Mouse (Mus musculus) CH12F3 (cell line): ENCODE data around the gene Aes.

Source experiments
- in situ Hi-C: fragments of 300-500 bp; cut with MboI; formaldehyde crosslinking; loops from 2 replicates; pipeline ENCODE4 v1.14.3; 2020; ENCODE audit warnings: low sequenced_read_pairs

Aes gene

GRCm38 (mm10) chr10:81565257-81566228 is 6.3 kb downstream of the Aes start:
- in situ Hi-C loops, result no loop called here

- in situ Hi-C loops, result no loop called here
These were observed 9.3 kb downstream of the Aes start for GRCm38 (mm10) chr10:81568381-81569191.

GRCm38 (mm10) chr10:81569507-81570237 is 10.4 kb downstream of the Aes start:
- in situ Hi-C loops, result no loop called here

GRCm38 (mm10) chr10:81570238-81570800 is 11.0 kb downstream of the Aes start:
- in situ Hi-C loops, result no loop called here

- in situ Hi-C loops, result no loop called here
These were observed 11.7 kb downstream of the Aes start for GRCm38 (mm10) chr10:81570831-81571500.

- in situ Hi-C loops, result no loop called here
These were observed 12.2 kb downstream of the Aes start for GRCm38 (mm10) chr10:81571501-81571876.

- in situ Hi-C loops, result no loop called here
These were observed 12.9 kb downstream of the Aes start for GRCm38 (mm10) chr10:81572133-81572671.

GRCm38 (mm10) chr10:81572975-81573374 is 13.7 kb downstream of the Aes start:
- in situ Hi-C loops, result no loop called here

- in situ Hi-C loops, result no loop called here
These were observed 15.1 kb downstream of the Aes start, which contains the start of gene Tle2 for GRCm38 (mm10) chr10:81574081-81575056. Tle2 (plus strand) TSS chr10:81574561.

- in situ Hi-C loops, result no loop called here
These were observed 15.9 kb downstream of the Aes start for GRCm38 (mm10) chr10:81575208-81575631.

GRCm38 (mm10) chr10:81575695-81576094 is 16.4 kb downstream of the Aes start:
- in situ Hi-C loops, result no loop called here

- in situ Hi-C loops, result no loop called here
These were observed 20.7 kb downstream of the Aes start for GRCm38 (mm10) chr10:81579967-81580366.

GRCm38 (mm10) chr10:81580441-81581070 is 21.3 kb downstream of the Aes start:
- in situ Hi-C loops, result no loop called here

GRCm38 (mm10) chr10:81583347-81583746 is 24.1 kb downstream of the Aes start:
- in situ Hi-C loops, result no loop called here

- in situ Hi-C loops, result no loop called here
These were observed 29.5 kb downstream of the Aes start for GRCm38 (mm10) chr10:81588739-81589138.

GRCm38 (mm10) chr10:81591846-81592245 is 32.6 kb downstream of the Aes start:
- in situ Hi-C loops, result no loop called here

- in situ Hi-C loops, result no loop called here
These were observed 33.3 kb downstream of the Aes start for GRCm38 (mm10) chr10:81592631-81593030.

- in situ Hi-C loops, result no loop called here
These were observed 33.9 kb downstream of the Aes start for GRCm38 (mm10) chr10:81593223-81593622.
